Comparison of ENCODE assay signal across 9 mouse cellular contexts in genomic region chr12:104418340-104419135, GRCm38 (mm10). TPM values are rescaled to one million over a fixed set of nuclear protein-coding genes. Genes with fewer than 3 reads are reported as not detected.
A peak's percentile ranks its signal among the peaks of the same experiment; 100 is the strongest.
DNase-seq lines count a peak whose midpoint lies in the region; ATAC-seq and TF ChIP-seq lines count a peak whose summit lies in the region.
"Had no signal": no experiment of that assay in that cellular context is flagged by ENCODE, and none has a peak within 500 bp of the region (broad histone marks: within the 10 kb centered on the region; RNA-seq: fewer than 3 reads in every experiment).

No protein-coding gene starts in this region.

- H3K9ac ChIP-seq in hindbrain, postnatal 0 days (replicated peaks; ENCODE audit: low read length) = no peak overlapping the region

- peak overlapping the region; percentile 51; the same call in 1 of the 2 replicates for H3K27ac ChIP-seq in hindbrain, postnatal 0 days

- peak overlapping the region; percentile 26 for H3K4me3 ChIP-seq in hindbrain, postnatal 0 days (ENCODE audit: low read length)
- H3K4me3 ChIP-seq: myocyte had no signal

- no peaks in the 10 kb centered on the region for H3K9me3 ChIP-seq in hindbrain, postnatal 0 days (ENCODE audit: low read length)

- H3K36me3 ChIP-seq in hindbrain, postnatal 0 days (ENCODE audit: insufficient read depth, low read length) = no peaks in the 10 kb centered on the region

- H3K27me3 ChIP-seq in Patski = no peaks in the 10 kb centered on the region
- H3K27me3 ChIP-seq in hindbrain, postnatal 0 days (ENCODE audit: insufficient read depth, low read length) = no peaks in the 10 kb centered on the region

- 19% methylated on average over 14 of the region's 17 CpGs for WGBS in hindbrain, postnatal 0 days

- in situ Hi-C loops in Patski (cut with MboI; ENCODE audit: low pct_unique_long_range_greater_than_20kb) = loop anchor here (5.0 to 10.0 kb wide), 3 partner anchors 174 to 734 kb away; no protein-coding TSS in a partner anchor

- TF ChIP-seq CTCF in Patski (IDR thresholded peaks at IDR 0.05) = peak; percentile 77
- peak; percentile 88 for TF ChIP-seq CTCF in hindbrain, postnatal 0 days (IDR thresholded peaks at IDR 0.05; ENCODE audit: low read depth)

- no peaks in the 10 kb centered on the region for H3K4me1 ChIP-seq in hindbrain, postnatal 0 days (ENCODE audit: insufficient read depth, low read length)

- no peak for DNase-seq in Patski (ENCODE audit: low read depth, low spot score)
- peak; percentile 91 to 95 for DNase-seq in cerebellum, postnatal 14 days
- peak; percentile 76 for DNase-seq in gastrocnemius, adult 18-20 months (ENCODE audit: low spot score)
- DNase-seq in hindbrain, postnatal 0 days (ENCODE audit: low spot score) = peak; percentile 93
- DNase-seq in left cerebral cortex, adult 11 months (ENCODE audit: low spot score) = peak; percentile 48
- peak; percentile 58 for DNase-seq in lung, postnatal 25 days (ENCODE audit: low spot score)
- peak; percentile 87 for DNase-seq in retina, postnatal 1 day
- peak; percentile 48 to 79 for DNase-seq in urinary bladder, adult 18-20 months (ENCODE audit: low spot score in 2 of 2)

- ATAC-seq in Patski = no peak
- ATAC-seq in hindbrain, postnatal 0 days = peak; percentile 83

- CTCF ChIA-PET in Patski (lab: Charles Lee) = interaction anchor here (0.9 to 2.9 kb wide), 6 partner anchors 11 to 436 kb away, joined by 3 to 8 read pairs (median 4); partner anchors contain the start of gene Serpina11

- POLR2A ChIA-PET in Patski (lab: Charles Lee) = no interaction called here

- peak overlapping the region; percentile 53 for H3K4me2 ChIP-seq in hindbrain, postnatal 0 days (ENCODE audit: low read depth, low read length)

RNA-seq across cellular contexts. Expression of gene Serpina3n, which starts 12.0 kb away (rescaled TPM):
- 8.9 TPM for polyA plus RNA-seq in Patski (2021)
- 10 to 100 TPM in 1 of 2 experiments, 1 to 10 TPM in 1; 6.6 to 10.6 TPM for total RNA-seq in gastrocnemius, adult 18-20 months (2021)
- 12.1 and 14.8 TPM in 2 replicates for total RNA-seq in hindbrain, postnatal 0 days (2014; rRNA removed)
- 6.7 and 8.5 TPM in 2 replicates for polyA plus RNA-seq in hindbrain, postnatal 0 days (2015; fragmentation: Nextera tagmentation; extraction: Ambion mirVana)

RNA-seq across cellular contexts. Expression of gene Gsc, which starts 54.6 kb away (rescaled TPM):
- polyA plus RNA-seq in Patski (2021) = 1.0 TPM
- not detected for total RNA-seq in gastrocnemius, adult 18-20 months (2021)
- total RNA-seq in hindbrain, postnatal 0 days (2014; rRNA removed) = not detected in 2 replicates
- not detected in 2 replicates for polyA plus RNA-seq in hindbrain, postnatal 0 days (2015; fragmentation: Nextera tagmentation; extraction: Ambion mirVana)
- polyA plus RNA-seq: myocyte had no signal
